Mouse (Mus musculus): ENCODE results near the gene Ubxn1.
"Not testable (repeated sequence)": the region's sequence is repeated elsewhere in the genome, so short reads cannot be mapped to it uniquely, and the experiment has no call there.

DNA sequence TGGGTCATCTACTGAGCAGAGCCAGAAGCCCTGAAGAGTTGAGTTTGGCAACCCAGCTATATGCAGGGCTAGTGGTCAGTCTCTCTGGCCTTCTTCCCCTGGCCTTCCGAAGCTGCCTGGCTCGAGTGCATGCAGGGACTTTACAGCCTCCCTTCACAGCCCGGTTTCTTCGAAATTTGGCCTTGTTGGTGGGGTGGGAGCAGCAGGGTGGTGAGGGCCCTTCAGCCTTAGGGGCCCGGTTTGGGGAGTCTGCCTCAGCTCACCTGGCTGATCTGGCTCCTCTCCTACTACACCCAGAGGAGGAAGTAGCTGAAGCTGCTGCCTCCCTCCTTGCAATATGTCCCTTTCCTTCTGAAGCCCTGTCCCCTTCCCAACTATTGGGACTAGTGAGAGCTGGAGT is 24.9 kb downstream of the Ubxn1 start:
- not testable (repeated sequence) for TF ChIP-seq POLR2A (IDR thresholded peaks at IDR 0.05; ENCODE audit: low read depth, low read length); CTCF (IDR thresholded peaks at IDR 0.05; ENCODE audit: extremely low read depth, insufficient read depth, insufficient read length, insufficient replicate concordance)
